Mouse (Mus musculus) lung, postnatal 0 days (tissue): Measurements from ENCODE around the gene Kcnk13.

Experiments used
- CTCF ChIP-seq: IDR thresholded peaks from 2 replicates; pipeline ENCODE4 v1.5.1; 2016; ENCODE audit warnings: antibody characterized with exemption, mild to moderate bottlenecking
- EP300 ChIP-seq: IDR thresholded peaks from 2 replicates; pipeline ENCODE4 v1.6.1; 2016; ENCODE audit warnings: antibody characterized with exemption, mild to moderate bottlenecking, control low read depth

DNA sequence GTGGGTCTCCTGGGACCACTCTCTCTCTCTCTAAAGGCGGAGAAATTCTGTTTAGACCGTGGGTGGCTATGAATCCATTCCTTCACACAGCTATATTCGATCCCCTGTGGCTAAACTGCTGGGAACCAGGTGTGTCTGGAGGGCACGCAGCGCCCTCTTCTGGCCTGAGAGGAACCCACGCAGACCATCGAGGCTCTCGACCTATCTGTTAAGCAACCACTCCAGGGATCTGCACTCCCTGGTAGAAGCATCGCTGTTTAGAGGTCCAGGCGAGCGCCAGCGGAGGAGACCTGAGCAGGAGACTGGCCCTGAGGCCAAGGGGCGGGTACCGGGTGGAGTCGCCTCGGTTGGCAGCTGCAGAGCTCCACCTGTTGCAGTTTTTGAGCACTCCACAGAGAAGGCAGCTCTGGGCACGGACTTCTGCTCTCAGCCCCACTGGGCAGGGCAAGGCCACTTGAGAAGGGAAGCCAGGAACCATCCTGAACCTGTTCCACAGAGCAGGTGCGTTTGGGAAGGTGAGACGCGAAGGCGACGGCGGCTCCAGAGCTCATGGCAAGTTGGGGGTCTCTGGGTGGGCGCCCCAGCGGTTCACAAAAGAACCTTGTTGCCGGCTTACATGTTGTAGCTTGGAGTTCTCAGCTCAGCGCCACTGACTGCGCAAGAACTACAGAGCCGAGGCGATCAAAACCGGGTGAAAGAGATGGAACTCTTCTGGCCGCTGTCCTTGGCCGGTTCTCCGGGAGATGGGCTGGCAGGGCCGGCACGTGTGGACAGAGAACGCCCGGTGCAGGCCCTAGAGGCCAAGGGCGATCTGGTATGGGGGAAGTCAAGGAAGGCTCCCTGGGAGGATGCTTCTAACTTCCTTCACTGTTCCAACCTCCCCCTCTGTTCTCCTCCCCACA, at the start of gene Kcnk13:
- TF ChIP-seq CTCF (peak; percentile 89), EP300 (no peak)
